Mouse (Mus musculus) kidney, embryonic 14.5 days (tissue): ENCODE measurements around the gene Gfod2. TPM values are rescaled to one million over a fixed set of nuclear protein-coding genes. Genes with fewer than 3 reads are reported as not detected.
A peak's percentile ranks its signal among the peaks of the same experiment; 100 is the strongest.

ENCODE experiments used
- ATAC-seq: fragments of 200-750 bp; cut with Nextera tagmentation; 2 replicates; pipeline ENCODE4 v1.8.0; 2017; ENCODE audit warnings: moderate number of reproducible peaks, mild to moderate bottlenecking, moderate TSS enrichment, moderate library complexity; ENCODE audit not compliant: low FRiP score, low TSS enrichment
- H3K27ac ChIP-seq: fragments of 300-500 bp; sonication (generic); 2 replicates; pipeline ENCODE4 v1.5.1; 2014; ENCODE audit warnings: low read depth, mild to moderate bottlenecking, low read length, moderate library complexity, mixed read lengths
- H3K27me3 ChIP-seq: fragments of 300-500 bp; sonication (generic); 2 replicates; pipeline ENCODE4 v1.6.1; 2014; ENCODE audit warnings: mild to moderate bottlenecking, low read length; ENCODE audit not compliant: control insufficient read depth, insufficient read depth
- H3K36me3 ChIP-seq: fragments of 300-500 bp; sonication (generic); 2 replicates; pipeline ENCODE4 v1.6.1; 2014; ENCODE audit warnings: low read length, mixed read lengths; ENCODE audit not compliant: control insufficient read depth, insufficient read depth
- H3K4me1 ChIP-seq: fragments of 300-500 bp; sonication (generic); 2 replicates; pipeline ENCODE4 v1.6.1; 2014; ENCODE audit warnings: low read length, mixed read lengths; ENCODE audit not compliant: control insufficient read depth, insufficient read depth
- H3K4me2 ChIP-seq: fragments of 300-500 bp; sonication (generic); replicated peaks from 2 replicates; pipeline ENCODE4 v1.6.1; 2014; ENCODE audit warnings: low read depth, mild to moderate bottlenecking, low read length
- H3K4me3 ChIP-seq: fragments of 300-500 bp; sonication (generic); 2 replicates; pipeline ENCODE4 v1.5.1; 2014; ENCODE audit warnings: mild to moderate bottlenecking, low read length
- H3K9ac ChIP-seq: fragments of 300-500 bp; sonication (generic); 2 replicates; pipeline ENCODE4 v1.6.1; 2014; ENCODE audit warnings: low read depth, mild to moderate bottlenecking, low read length, moderate library complexity
- H3K9me3 ChIP-seq: fragments of 300-500 bp; sonication (generic); 2 replicates; pipeline ENCODE4 v1.6.1; 2016; ENCODE audit warnings: low read length; ENCODE audit not compliant: control insufficient read depth
- WGBS: fragments of 180-500 bp; shearing (Covaris S2); extraction: QIAGEN DNeasy Blood & Tissue Kit; methylation state at CpG from one replicate; pipeline ENCODE4 v1.1.7; 2014; 5-methylcytosine and 5-hydroxymethylcytosine counted together
- polyA plus RNA-seq: library from polyadenylated mRNA; unstranded; fragments of >200 nt; fragmentation: Nextera tagmentation; extraction: Ambion mirVana; gene quantifications from 2 replicates; pipeline ENCODE4 v1.2.1, GENCODE M21; 2014

Gene Gfod2
- polyA plus RNA-seq, 1 experiment from 2014 or later = 15.8 TPM

DNA sequence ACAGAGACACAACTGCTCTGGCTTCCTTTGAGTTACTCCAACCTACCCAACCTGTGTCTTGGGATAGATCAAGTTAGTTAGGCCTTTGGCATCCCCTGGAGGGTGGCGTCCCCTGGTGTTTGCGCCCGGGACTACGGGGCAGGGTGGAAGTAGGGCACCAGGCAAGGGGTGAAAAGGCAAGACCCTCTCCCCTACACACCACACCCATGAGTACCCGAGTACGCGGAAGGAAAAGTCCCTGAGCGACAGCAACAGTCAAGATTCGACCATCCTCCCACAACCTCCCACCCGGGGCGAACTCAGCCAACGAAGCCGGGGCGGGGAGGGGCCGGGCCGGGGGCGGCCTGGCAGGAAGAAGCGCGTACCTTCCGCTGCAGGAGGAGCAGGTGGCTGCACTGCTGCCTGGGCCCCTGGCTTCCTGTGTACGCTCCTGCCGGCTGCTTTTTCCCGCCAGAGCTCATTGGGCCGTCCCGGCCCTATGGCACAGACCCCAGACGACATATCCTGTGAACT is 72.6 kb downstream of the Gfod2 start, which contains the start of gene Carmil2:
Gene Carmil2, plus strand, starts transcription at position 479 of the 513 bp plus-strand sequence.
- peak; percentile 58 for ATAC-seq
- H3K4me3 ChIP-seq = peak within 1 kb of the TSS; percentile 18
- H3K4me2 ChIP-seq = peak within 1 kb of the TSS; percentile 42
- H3K27me3 ChIP-seq = no peaks in the 10 kb centered on the region
- 0 out of 2 replicates have a peak within 1 kb of the TSS, but pooled peaks have one; percentile 8 for H3K27ac ChIP-seq
- peaks cover 35% of the 10 kb centered on the region for H3K36me3 ChIP-seq
- 0 out of 2 replicates have a peak, but pooled peaks cover 7% of the 10 kb centered on the region for H3K4me1 ChIP-seq
- 5% methylated on average over 26 of the region's 26 CpGs for WGBS
- peak within 1 kb of the TSS; percentile 47 for H3K9ac ChIP-seq
- H3K9me3 ChIP-seq = no peaks in the 10 kb centered on the region

GRCm38 (mm10) chr8:105685325-105685724 is 73.1 kb downstream of the Gfod2 start:
- H3K9me3 ChIP-seq = no peaks in the 10 kb centered on the region
- H3K36me3 ChIP-seq = peaks cover 40% of the 10 kb centered on the region
- 81% methylated on average over 7 of the region's 7 CpGs for WGBS
- no peak overlapping the region for H3K9ac ChIP-seq
- ATAC-seq = no peak
- 0 out of 2 replicates have a peak, but pooled peaks cover 7% of the 10 kb centered on the region for H3K4me1 ChIP-seq
- no peak overlapping the region for H3K27ac ChIP-seq
- no peak overlapping the region for H3K4me3 ChIP-seq
- peak overlapping the region; percentile 42 for H3K4me2 ChIP-seq
- no peaks in the 10 kb centered on the region for H3K27me3 ChIP-seq

GRCm38 (mm10) chr8:105677891-105678290 is 80.6 kb downstream of the Gfod2 start:
- Histone ChIP-seq H3K27me3 (no peaks in the 10 kb centered on the region), H3K4me3 (no peak overlapping the region), H3K36me3 (peaks cover 95% of the 10 kb centered on the region), H3K9me3 (no peaks in the 10 kb centered on the region), H3K27ac (no peak overlapping the region), H3K4me1 (no peaks in the 10 kb centered on the region), H3K9ac (no peak overlapping the region), H3K4me2 (no peak overlapping the region)
- 71% methylated on average over 1 of the region's 1 CpGs for WGBS
- ATAC-seq = no peak

Other genes starting within 250 kb of the Gfod2 start
- gene Hsd11b2, start 239.9 kb downstream of the Gfod2 start, polyA plus RNA-seq = 32.9 and 40.2 TPM in 2 replicates
- gene Atp6v0d1, start 192.6 kb downstream of the Gfod2 start, polyA plus RNA-seq = 73.9 and 90.1 TPM in 2 replicates
- gene Ripor1, start 153.4 kb downstream of the Gfod2 start, polyA plus RNA-seq = 17.3 and 28.4 TPM in 2 replicates
- 73.0 and 139 TPM in 2 replicates for gene Ctcf, start 122.1 kb downstream of the Gfod2 start, polyA plus RNA-seq
- gene Agrp, start 121.3 kb downstream of the Gfod2 start, polyA plus RNA-seq = 1.3 and 1.4 TPM in 2 replicates
- gene Carmil2, start 72.4 kb downstream of the Gfod2 start, polyA plus RNA-seq = 0.33 and 0.65 TPM in 2 replicates
- gene Acd, start 57.6 kb downstream of the Gfod2 start, polyA plus RNA-seq = 50.3 and 62.0 TPM in 2 replicates
- 15.6 and 16.1 TPM in 2 replicates for gene Pard6a, start 57.5 kb downstream of the Gfod2 start, polyA plus RNA-seq
- gene 4933405L10Rik, start 51.0 kb downstream of the Gfod2 start, polyA plus RNA-seq = 0.16 TPM in 1 of 2 replicates, not detected in the other
- gene Enkd1, start 50.5 kb downstream of the Gfod2 start, polyA plus RNA-seq = 33.0 and 36.2 TPM in 2 replicates
- 13.6 and 14.9 TPM in 2 replicates for gene Ranbp10, start 68.7 kb upstream of the Gfod2 start, polyA plus RNA-seq
- gene Tsnaxip1, start 69.1 kb upstream of the Gfod2 start, polyA plus RNA-seq = 0.14 and 0.27 TPM in 2 replicates
- gene Cenpt, start 94.6 kb upstream of the Gfod2 start, polyA plus RNA-seq = 31.1 and 41.0 TPM in 2 replicates
- 57.2 and 65.0 TPM in 2 replicates for gene Thap11, start 96.5 kb upstream of the Gfod2 start, polyA plus RNA-seq
- gene Nutf2, start 101.9 kb upstream of the Gfod2 start, polyA plus RNA-seq = 329 and 342 TPM in 2 replicates
- 34.9 and 49.7 TPM in 2 replicates for gene Edc4, start 122.2 kb upstream of the Gfod2 start, polyA plus RNA-seq
- gene Nrn1l, start 134.9 kb upstream of the Gfod2 start, polyA plus RNA-seq = 1.0 and 1.1 TPM in 2 replicates
- 20.5 and 34.5 TPM in 2 replicates for gene Pskh1, start 141.8 kb upstream of the Gfod2 start, polyA plus RNA-seq
- 1.5 and 2.0 TPM in 2 replicates for gene Ctrl, start 175.2 kb upstream of the Gfod2 start, polyA plus RNA-seq
- gene Psmb10, start 179.8 kb upstream of the Gfod2 start, polyA plus RNA-seq = 38.7 and 47.6 TPM in 2 replicates
- gene Lcat, start 184.7 kb upstream of the Gfod2 start, polyA plus RNA-seq = 0.89 and 1.6 TPM in 2 replicates
- gene Slc12a4, start 207.4 kb upstream of the Gfod2 start, polyA plus RNA-seq = 16.8 and 21.8 TPM in 2 replicates
- gene Dpep3, start 220.8 kb upstream of the Gfod2 start, polyA plus RNA-seq = not detected in 2 replicates
- 18.3 and 19.9 TPM in 2 replicates for gene Dus2, start 232.7 kb upstream of the Gfod2 start, polyA plus RNA-seq
- gene Dpep2nb, start 247.3 kb upstream of the Gfod2 start, polyA plus RNA-seq = 0.22 TPM in 1 of 2 replicates, not detected in the other